Mouse (Mus musculus) thymus, adult 2 months (tissue): Measurements from ENCODE around the gene Itgb7. TPM values are rescaled to one million over a fixed set of nuclear protein-coding genes. Genes with fewer than 3 reads are reported as not detected.

Experiments
- DNase-seq: peaks from one replicate; pipeline ENCODE4 v3.0.0; 2021
- H3K27ac ChIP-seq: fragments of 200-500 bp; 2 replicates; pipeline ENCODE4 v1.5.1; 2012; ENCODE audit warnings: low read length, control low read depth; ENCODE audit not compliant: control insufficient read depth, insufficient read depth
- H3K27me3 ChIP-seq: fragments of 200-500 bp; 2 replicates; pipeline ENCODE4 v1.6.1; 2012; ENCODE audit warnings: mild to moderate bottlenecking, low read length, moderate library complexity, mixed read lengths; ENCODE audit not compliant: control insufficient read depth, insufficient read depth
- H3K36me3 ChIP-seq: fragments of 200-500 bp; 2 replicates; pipeline ENCODE4 v1.6.1; 2012; ENCODE audit warnings: mild to moderate bottlenecking, low read length, moderate library complexity; ENCODE audit not compliant: control insufficient read depth, insufficient read depth
- H3K4me1 ChIP-seq: fragments of 200-500 bp; replicated peaks from 2 replicates; pipeline ENCODE4 v1.6.1; 2012; ENCODE audit warnings: low read length; ENCODE audit not compliant: control insufficient read depth, insufficient read depth
- H3K4me3 ChIP-seq: fragments of 200-500 bp; 2 replicates; pipeline ENCODE4 v1.5.1; 2012; ENCODE audit warnings: mild to moderate bottlenecking, low read length, control low read depth, moderate library complexity; ENCODE audit not compliant: control insufficient read depth, insufficient read depth
- CTCF ChIP-seq: fragments of 200-500 bp; IDR thresholded peaks from 2 replicates; pipeline ENCODE4 v1.5.1; 2012; ENCODE audit warnings: mild to moderate bottlenecking, control low read depth, low read length, moderate library complexity, borderline replicate concordance; ENCODE audit not compliant: control insufficient read depth, poor library complexity, insufficient read depth; ENCODE audit errors: extremely low read depth
- POLR2A ChIP-seq: fragments of 200-500 bp; IDR thresholded peaks from 2 replicates; pipeline ENCODE4 v1.6.1; 2012; ENCODE audit warnings: mild to moderate bottlenecking, low read length, control low read depth, moderate library complexity; ENCODE audit not compliant: control insufficient read depth, poor library complexity, insufficient read depth; ENCODE audit errors: extremely low read depth
- WGBS: fragments of 180-500 bp; shearing (Covaris S2); methylation state at CpG from one replicate; pipeline ENCODE4 v1.1.7; 2018; 5-methylcytosine and 5-hydroxymethylcytosine counted together
- polyA plus RNA-seq: library from polyadenylated mRNA; depleted of rRNA; stranded (reverse); fragments of >200 nt; gene quantifications from 2 replicates; pipeline ENCODE4 v1.2.3, GENCODE M21; 2012

The Itgb7 gene
- polyA plus RNA-seq, 1 experiment: 82.8 TPM

GRCm38 (mm10) chr15:102258076-102258470, 26.3 kb upstream of the Itgb7 start:
- H3K4me1 ChIP-seq: peaks cover 11% of the 10 kb centered on the region

DNA sequence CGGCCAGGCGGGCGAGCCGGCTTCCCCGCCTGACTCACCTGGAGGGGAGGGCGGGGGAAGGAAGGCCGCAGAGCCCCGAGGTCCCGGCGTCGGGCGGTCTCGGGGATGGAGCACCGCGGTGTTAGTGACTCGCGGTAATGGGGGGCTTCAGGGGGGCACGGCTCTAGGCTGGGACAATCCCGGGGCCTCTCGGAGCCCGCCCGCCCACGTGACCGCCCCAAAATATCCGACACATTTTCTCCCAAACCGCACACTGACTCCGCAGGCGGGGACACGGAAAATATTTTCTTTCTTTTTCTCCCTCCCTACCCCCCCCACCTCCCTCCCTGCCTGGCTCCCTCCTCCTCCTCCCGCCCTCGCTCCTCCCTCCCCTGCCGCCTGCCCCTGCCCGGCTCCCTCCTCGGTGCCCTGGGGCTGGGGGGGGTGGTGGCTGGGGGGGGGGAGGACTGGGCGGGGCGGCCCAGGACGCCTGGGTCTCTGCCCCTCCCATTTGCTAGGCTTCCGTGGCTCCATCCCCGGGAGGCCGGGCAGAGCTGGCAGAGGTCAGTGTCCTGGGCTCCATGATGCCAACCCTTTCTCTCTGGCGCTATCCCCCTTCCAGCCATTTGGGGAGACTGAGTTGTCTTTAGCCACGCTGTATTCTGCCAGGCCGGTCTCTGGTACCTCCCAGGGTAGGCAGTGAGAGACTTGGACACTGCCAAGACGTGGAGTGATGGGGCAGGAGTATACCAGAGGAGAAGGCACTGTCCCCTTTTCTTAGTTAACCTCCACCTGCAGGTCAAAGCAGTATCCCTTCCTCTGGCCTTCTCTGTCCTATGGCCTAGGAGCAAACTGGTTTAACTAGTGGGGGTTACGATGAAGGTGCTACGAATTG, 25.7 kb upstream of the Itgb7 start, which contains the start of gene Rarg:
Rarg (minus strand) TSS at position 316 of the 874 bp plus-strand sequence.
- H3K27ac ChIP-seq: peak within 1 kb of the TSS; percentile 11; the same call in 1 of the 2 replicates
- peaks cover 9% of the 10 kb centered on the region; the same call in 1 of the 2 replicates for H3K27me3 ChIP-seq
- 5% methylated on average over 44 of the region's 46 CpGs for WGBS
- peak within 1 kb of the TSS; percentile 46 for H3K4me3 ChIP-seq
- H3K36me3 ChIP-seq: no peaks in the 10 kb centered on the region
- TF ChIP-seq POLR2A (no peak), CTCF (no peak)
- H3K4me1 ChIP-seq: peaks cover 6% of the 10 kb centered on the region
- no peak for DNase-seq

More at GRCm38 (mm10) chr15:102258076-102258470, 26.3 kb upstream of the Itgb7 start:
- H3K27ac ChIP-seq: peak overlapping the region; percentile 11; the same call in 1 of the 2 replicates
- TF ChIP-seq CTCF (no peak), POLR2A (no peak)
- DNase-seq: no peak
- H3K36me3 ChIP-seq: no peaks in the 10 kb centered on the region
- no peak overlapping the region for H3K4me3 ChIP-seq
- H3K27me3 ChIP-seq: peaks cover 9% of the 10 kb centered on the region; the same call in 1 of the 2 replicates
- 63% methylated on average over 12 of the region's 12 CpGs for WGBS

GRCm38 (mm10) chr15:102256431-102257201, 24.9 kb upstream of the Itgb7 start:
- no peak for TF ChIP-seq POLR2A
- no peak for TF ChIP-seq CTCF
- Histone ChIP-seq H3K4me1 (peaks cover 6% of the 10 kb centered on the region), H3K4me3 (peak overlapping the region; percentile 46), H3K27ac (no peak overlapping the region), H3K36me3 (no peaks in the 10 kb centered on the region), H3K27me3 (peaks cover 9% of the 10 kb centered on the region; the same call in 1 of the 2 replicates)
- WGBS: 32% methylated on average over 22 of the region's 22 CpGs
- no peak for DNase-seq

DNA sequence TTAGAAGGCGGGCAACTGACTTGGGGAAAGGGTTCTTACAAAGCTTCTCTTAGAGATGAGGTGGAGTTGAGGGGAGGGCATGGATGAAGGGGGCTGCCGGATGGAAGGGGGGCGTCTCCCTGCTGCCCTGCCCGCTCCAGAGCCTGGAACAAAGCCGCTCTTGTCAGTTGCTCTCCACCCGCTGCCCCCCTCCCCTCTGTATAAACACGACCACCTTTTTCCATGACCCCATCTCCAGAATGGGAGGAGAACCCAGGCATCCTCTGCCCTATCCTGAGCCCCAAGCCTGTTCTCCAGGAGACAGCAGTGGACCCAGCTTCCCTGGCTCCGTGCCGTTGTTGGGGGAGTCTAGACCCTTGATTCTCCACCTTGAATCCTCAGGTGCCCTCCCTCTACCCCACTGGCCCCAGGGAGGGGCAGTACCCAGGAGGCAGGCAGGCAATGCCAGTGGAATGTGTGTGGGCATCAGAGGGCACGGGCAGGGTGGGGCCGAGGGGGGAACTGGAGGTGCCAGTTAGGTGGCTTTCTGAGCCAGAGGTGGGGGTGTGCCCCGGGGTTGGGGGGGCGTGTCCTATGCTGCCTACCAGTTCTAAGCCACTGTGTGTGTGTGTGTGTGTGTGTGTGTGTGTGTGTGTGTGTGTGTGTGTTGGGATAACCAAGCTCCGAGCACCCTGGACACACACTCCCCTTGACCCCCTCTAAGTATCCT, 24.0 kb upstream of the Itgb7 start:
- Histone ChIP-seq H3K4me1 (peaks cover 6% of the 10 kb centered on the region), H3K36me3 (no peaks in the 10 kb centered on the region), H3K27me3 (peaks cover 9% of the 10 kb centered on the region; the same call in 1 of the 2 replicates), H3K27ac (no peak overlapping the region), H3K4me3 (no peak overlapping the region)
- no peak for TF ChIP-seq CTCF
- no peak for TF ChIP-seq POLR2A
- DNase-seq: no peak
- 88% methylated on average over 14 of the region's 14 CpGs for WGBS

DNA sequence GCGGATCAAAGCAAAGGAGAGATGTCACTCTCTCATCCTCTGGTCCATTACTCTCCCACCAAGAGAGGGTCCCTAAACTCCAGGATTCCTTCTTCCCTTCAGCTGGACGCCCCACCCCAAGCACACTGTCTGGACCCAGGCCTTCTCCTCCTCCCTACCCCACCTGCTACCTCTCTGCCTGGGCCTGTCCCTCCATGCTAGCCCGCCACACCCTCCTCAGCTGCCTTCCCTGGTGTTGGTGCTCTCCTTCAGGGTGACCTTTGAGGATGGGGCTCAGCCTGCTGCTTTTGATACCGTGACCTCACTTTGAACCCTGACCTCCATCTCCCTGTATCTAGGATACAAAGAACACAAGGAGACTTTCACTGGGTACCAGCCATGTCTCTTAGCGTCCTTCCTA, 18.8 kb upstream of the Itgb7 start:
- H3K27me3 ChIP-seq: peaks cover 8% of the 10 kb centered on the region; the same call in 1 of the 2 replicates
- TF ChIP-seq CTCF (no peak), POLR2A (no peak)

DNA sequence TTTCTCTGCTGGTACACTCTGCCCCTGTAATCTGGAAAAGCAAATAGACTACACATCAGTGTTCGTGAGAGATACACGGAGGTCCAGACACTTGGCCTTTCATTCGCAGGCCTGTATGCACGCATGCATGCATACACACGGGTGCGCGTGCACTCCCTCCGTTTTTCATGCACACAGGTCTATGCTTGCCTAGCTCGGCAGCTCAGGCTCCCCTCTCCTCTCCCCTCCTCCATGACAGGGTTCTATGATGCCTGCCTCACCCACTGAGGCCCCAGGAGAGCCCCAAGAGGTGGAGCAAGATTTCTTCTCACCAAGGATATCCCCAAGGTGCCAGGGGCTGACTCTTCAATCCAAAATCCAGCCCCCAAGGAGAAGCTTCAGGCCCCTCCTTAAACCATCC, 18.2 kb upstream of the Itgb7 start:
- H3K27ac ChIP-seq: no peak overlapping the region
- H3K4me1 ChIP-seq: peaks cover 28% of the 10 kb centered on the region
- no peaks in the 10 kb centered on the region for H3K36me3 ChIP-seq
- DNase-seq: no peak
- H3K4me3 ChIP-seq: no peak overlapping the region
- peaks cover 11% of the 10 kb centered on the region; the same call in 1 of the 2 replicates for H3K27me3 ChIP-seq
- WGBS: 90% methylated on average over 9 of the region's 9 CpGs
- no peak for TF ChIP-seq CTCF
- no peak for TF ChIP-seq POLR2A

More for the DNA sequence above, 18.8 kb upstream of the Itgb7 start:
- WGBS: 95% methylated on average over 5 of the region's 5 CpGs
- H3K36me3 ChIP-seq: no peaks in the 10 kb centered on the region
- no peak for DNase-seq
- H3K4me3 ChIP-seq: no peak overlapping the region
- H3K27ac ChIP-seq: no peak overlapping the region
- H3K4me1 ChIP-seq: peaks cover 24% of the 10 kb centered on the region
